Mouse (Mus musculus) ES-E14 (cell line): ENCODE measurements at regions not wholly inside any gene's neighbourhood (a gene's known extent, or its start where the extent isn't known, plus 50 kb on each side); places are given as distances from the start of the nearest gene placed in this dataset.

Experiments
- DNase-seq: peaks from one replicate; pipeline ENCODE4 v3.0.0-alpha.2; 2013; ENCODE audit warnings: low read depth, low spot score
- H3K27ac ChIP-seq: 2 replicates; pipeline ENCODE4 v1.5.1; 2012; ENCODE audit warnings: low read depth, mild to moderate bottlenecking, low read length, moderate library complexity, mixed read lengths; ENCODE audit not compliant: poor library complexity, insufficient read depth, severe bottlenecking
- H3K36me3 ChIP-seq: 2 replicates; pipeline ENCODE4 v1.6.1; 2012; ENCODE audit warnings: mild to moderate bottlenecking, low read length, moderate library complexity, mixed read lengths; ENCODE audit not compliant: control insufficient read depth, poor library complexity, insufficient read depth, severe bottlenecking
- H3K4me1 ChIP-seq, 2 experiments: fragments of 150-350 bp in 1 of 2; sonication (generic) in 1 of 2; 2 replicates each; pipeline ENCODE4 v1.6.1; 2012; ENCODE audit warnings: low read length in 2 of 2, mild to moderate bottlenecking in 1 of 2, mixed read lengths in 1 of 2; ENCODE audit not compliant: control insufficient read depth in 2 of 2, insufficient read depth in 2 of 2, poor library complexity in 1 of 2
- H3K4me3 ChIP-seq, 2 experiments: fragments of 150-350 bp in 1 of 2; sonication (generic) in 1 of 2; 2 replicates each; pipeline ENCODE4 v1.5.1; 2012; ENCODE audit warnings: low read length in 2 of 2, low read depth in 1 of 2, mild to moderate bottlenecking in 1 of 2, mixed read lengths in 1 of 2; ENCODE audit not compliant: insufficient read depth in 1 of 2, poor library complexity in 1 of 2, severe bottlenecking in 1 of 2
- H3K9ac ChIP-seq: 2 replicates; pipeline ENCODE4 v1.6.1; 2012; ENCODE audit warnings: low read depth, mild to moderate bottlenecking, low read length, mixed read lengths; ENCODE audit not compliant: poor library complexity, insufficient read depth, severe bottlenecking
- H3K9me3 ChIP-seq: fragments of 150-350 bp; sonication (generic); 2 replicates; pipeline ENCODE4 v1.6.1; 2012; ENCODE audit warnings: low read depth, mild to moderate bottlenecking, low read length; ENCODE audit not compliant: control insufficient read depth, insufficient read depth
- CHD2 ChIP-seq: IDR thresholded peaks from 2 replicates; pipeline ENCODE4 v1.6.1; 2014; ENCODE audit warnings: mild to moderate bottlenecking, low read depth, low read length, inconsistent platforms
- HCFC1 ChIP-seq: IDR thresholded peaks from 2 replicates; pipeline ENCODE4 v1.6.1; 2012; ENCODE audit warnings: low read length, inconsistent platforms, borderline replicate concordance; ENCODE audit not compliant: insufficient read depth
- MAFK ChIP-seq: IDR thresholded peaks from 2 replicates; pipeline ENCODE4 v1.6.1; 2014; ENCODE audit warnings: mild to moderate bottlenecking, low read depth, low read length, inconsistent platforms; ENCODE audit not compliant: insufficient read depth
- ZC3H11A ChIP-seq: IDR thresholded peaks from 2 replicates; pipeline ENCODE4 v1.6.1; 2012; ENCODE audit warnings: low read depth, mild to moderate bottlenecking, inconsistent platforms, low read length, borderline replicate concordance
- ZNF384 ChIP-seq: IDR thresholded peaks from 2 replicates; pipeline ENCODE4 v1.6.1; 2012; ENCODE audit warnings: low read depth, low read length, inconsistent platforms
- in situ Hi-C, 2 experiments: fragments of 600-800 bp; cut with MboI; formaldehyde crosslinking; loops; one replicate each; pipeline ENCODE4 v1.15.1; 2025; ENCODE audit warnings: low sequenced_read_pairs in 2 of 2, inconsistent platforms in 1 of 2; ENCODE audit not compliant: unreplicated experiment in 2 of 2

- no peak for DNase-seq
- Histone ChIP-seq H3K27ac (no peak overlapping the region), H3K9me3 (no peaks in the 10 kb centered on the region), H3K4me3 (no peak overlapping the region), H3K9ac (no peak overlapping the region), H3K4me1 (no peaks in the 10 kb centered on the region), H3K36me3 (no peaks in the 10 kb centered on the region)
- TF ChIP-seq HCFC1 (no peak), ZC3H11A (no peak)
- in situ Hi-C loops = no loop called here
These were observed 190.3 kb downstream of the Etaa1 start for GRCm38 (mm10) chr11:17763411-17763810.

GRCm38 (mm10) chr11:17764146-17764545 is 189.5 kb downstream of the Etaa1 start:
- Histone ChIP-seq H3K9ac (no peak overlapping the region), H3K9me3 (no peaks in the 10 kb centered on the region), H3K4me1 (no peaks in the 10 kb centered on the region), H3K4me3 (no peak overlapping the region), H3K36me3 (no peaks in the 10 kb centered on the region), H3K27ac (no peak overlapping the region)
- in situ Hi-C loops = no loop called here
- TF ChIP-seq HCFC1 (no peak), MAFK (no peak), ZC3H11A (no peak), CHD2 (no peak), ZNF384 (no peak)
- DNase-seq = no peak

- TF ChIP-seq CHD2 = no peak
- TF ChIP-seq HCFC1 = no peak
- TF ChIP-seq MAFK = no peak
- TF ChIP-seq ZC3H11A = no peak
- TF ChIP-seq ZNF384 = no peak
- Histone ChIP-seq H3K9ac (no peak overlapping the region), H3K36me3 (no peaks in the 10 kb centered on the region), H3K4me3 (no peak overlapping the region), H3K27ac (no peak overlapping the region), H3K9me3 (no peaks in the 10 kb centered on the region), H3K4me1 (no peaks in the 10 kb centered on the region)
- in situ Hi-C loops = no loop called here
- no peak for DNase-seq
These were observed 185.3 kb downstream of the Etaa1 start for GRCm38 (mm10) chr11:17768345-17768759.

GRCm38 (mm10) chr11:17768837-17769466 is 184.7 kb downstream of the Etaa1 start:
- no peak for DNase-seq
- in situ Hi-C loops = no loop called here
- no peak overlapping the region for H3K27ac ChIP-seq
- no peaks in the 10 kb centered on the region for H3K9me3 ChIP-seq
- H3K4me1 ChIP-seq = no peaks in the 10 kb centered on the region
- no peak for TF ChIP-seq ZNF384
- TF ChIP-seq ZC3H11A = no peak
- no peak for TF ChIP-seq HCFC1
- no peak for TF ChIP-seq CHD2
- TF ChIP-seq MAFK = no peak
- H3K4me3 ChIP-seq = no peak overlapping the region
- no peak overlapping the region for H3K9ac ChIP-seq
- no peaks in the 10 kb centered on the region for H3K36me3 ChIP-seq

GRCm38 (mm10) chr11:17797632-17798031 is 156.0 kb downstream of the Etaa1 start:
- Histone ChIP-seq H3K9ac (no peak overlapping the region), H3K9me3 (no peaks in the 10 kb centered on the region), H3K4me1 (no peaks in the 10 kb centered on the region), H3K36me3 (no peaks in the 10 kb centered on the region), H3K4me3 (no peak overlapping the region), H3K27ac (no peak overlapping the region)
- TF ChIP-seq HCFC1 (no peak), ZNF384 (no peak), ZC3H11A (no peak), CHD2 (no peak), MAFK (no peak)
- in situ Hi-C loops = no loop called here
- DNase-seq = no peak
